Mouse (Mus musculus): ENCODE data around the gene Trcg1. TPM values are rescaled to one million over a fixed set of nuclear protein-coding genes. Genes with fewer than 3 reads are reported as not detected.

The Trcg1 gene
- polyA plus RNA-seq, 1 experiment from 2014 or later: not detected

DNA sequence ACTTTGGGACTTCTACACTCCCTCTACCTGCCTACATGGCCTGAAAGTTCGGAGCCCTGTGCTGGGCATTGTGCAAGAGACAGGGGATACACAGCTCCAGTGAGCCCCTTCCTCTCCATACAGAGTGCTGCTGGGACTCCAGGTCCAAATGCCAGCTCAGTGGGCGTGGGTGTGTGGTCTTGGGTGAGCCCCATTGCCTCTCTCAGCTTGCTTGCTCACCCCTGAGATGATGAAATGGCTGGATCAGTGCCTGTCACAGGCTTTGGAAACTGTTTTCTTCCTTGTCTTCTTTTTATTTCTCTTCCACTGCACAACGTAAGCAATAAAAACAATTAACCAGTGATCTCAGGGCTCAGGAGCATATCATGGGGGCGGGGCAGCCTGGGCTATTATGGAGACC, 47.0 kb downstream of the Trcg1 start:
- no peak overlapping the region for H3K4me3 ChIP-seq (replicated peaks)
- no peak for ATAC-seq
- H3K27ac ChIP-seq: no peak overlapping the region; the same call in 1 of the 2 replicates
- H3K4me2 ChIP-seq (replicated peaks): no peak overlapping the region
- no peaks in the 10 kb centered on the region for H3K36me3 ChIP-seq
- no peaks in the 10 kb centered on the region for H3K9me3 ChIP-seq
- H3K4me1 ChIP-seq (replicated peaks): peaks cover 8% of the 10 kb centered on the region
- 85% methylated on average over 4 of the region's 4 CpGs for WGBS
- H3K27me3 ChIP-seq: no peaks in the 10 kb centered on the region
- no peak overlapping the region for H3K9ac ChIP-seq (replicated peaks)

DNA sequence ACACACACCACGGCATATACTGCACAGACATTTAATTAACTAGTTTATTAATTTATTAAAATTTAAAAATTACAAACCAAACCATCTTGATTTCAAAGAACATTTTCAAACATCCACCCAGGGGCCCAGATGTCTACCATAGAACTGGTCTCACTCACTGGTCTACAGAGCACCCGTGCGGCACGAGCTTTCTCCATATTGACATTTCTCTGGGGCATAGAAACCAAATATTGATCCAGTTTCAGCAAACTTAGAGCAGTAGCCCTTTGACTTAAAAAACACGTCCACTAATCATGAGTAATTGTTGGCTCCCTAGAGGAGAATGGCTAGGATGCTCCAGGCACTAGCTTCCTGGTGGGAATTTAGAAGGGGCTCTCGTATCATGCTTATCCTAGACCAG, 50.8 kb downstream of the Trcg1 start:
- Histone ChIP-seq H3K36me3 (no peaks in the 10 kb centered on the region), H3K9me3 (no peaks in the 10 kb centered on the region), H3K9ac (replicated peaks) (no peak overlapping the region), H3K4me3 (replicated peaks) (no peak overlapping the region), H3K4me1 (replicated peaks) (no peaks in the 10 kb centered on the region), H3K27me3 (no peaks in the 10 kb centered on the region), H3K4me2 (replicated peaks) (no peak overlapping the region), H3K27ac (no peak overlapping the region)
- 89% methylated on average over 6 of the region's 6 CpGs for WGBS
- no peak for ATAC-seq

DNA sequence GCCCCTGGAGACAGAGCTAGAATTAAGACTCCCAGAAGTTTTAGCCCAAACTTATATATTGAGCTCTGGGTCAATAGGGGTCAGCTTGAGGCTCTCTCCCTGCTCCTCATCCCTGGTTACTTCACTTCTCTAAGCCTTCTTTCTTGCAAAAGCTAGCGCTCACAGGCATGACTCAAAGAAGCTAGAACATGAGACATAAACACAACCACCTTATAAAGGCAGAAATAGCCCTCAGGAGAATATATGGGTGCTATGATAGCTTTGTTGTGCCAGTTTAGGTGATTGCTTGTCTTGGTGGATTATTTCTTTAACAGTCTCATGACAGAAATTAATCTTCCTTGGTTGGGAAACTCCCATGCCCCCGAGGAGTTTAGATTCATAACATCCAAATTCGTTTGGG, 58.5 kb downstream of the Trcg1 start:
- 84% methylated on average over 3 of the region's 3 CpGs for WGBS

DNA sequence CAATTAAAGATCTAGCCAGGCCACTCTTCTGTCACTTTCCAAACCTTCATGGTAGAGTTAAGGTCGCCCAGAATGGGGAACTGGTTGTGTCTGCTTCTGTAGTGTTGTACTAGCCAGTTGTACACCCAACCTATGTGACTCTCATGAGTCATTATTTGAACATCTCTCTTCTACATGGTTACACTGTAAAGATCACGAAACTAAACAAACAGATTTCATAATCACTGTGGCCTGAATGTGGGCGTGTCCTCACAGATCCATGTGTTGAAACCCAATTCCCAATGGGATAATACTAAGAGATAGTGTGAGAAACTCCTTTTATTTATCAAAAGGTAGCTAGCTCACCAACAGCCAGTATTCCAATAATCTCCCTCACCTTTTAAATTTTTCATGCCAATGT, 59.3 kb downstream of the Trcg1 start:
- WGBS: 85% methylated on average over 3 of the region's 3 CpGs
- Histone ChIP-seq H3K4me1 (replicated peaks) (0 out of 2 replicates have a peak, but pooled peaks cover 4% of the 10 kb centered on the region), H3K9me3 (no peaks in the 10 kb centered on the region), H3K27me3 (no peaks in the 10 kb centered on the region), H3K4me2 (replicated peaks) (no peak overlapping the region), H3K4me3 (replicated peaks) (no peak overlapping the region), H3K27ac (no peak overlapping the region), H3K36me3 (no peaks in the 10 kb centered on the region), H3K9ac (replicated peaks) (no peak overlapping the region)
- ATAC-seq: no peak

More for the DNA sequence above, 58.5 kb downstream of the Trcg1 start:
- H3K9me3 ChIP-seq: no peaks in the 10 kb centered on the region
- no peaks in the 10 kb centered on the region for H3K27me3 ChIP-seq
- no peak overlapping the region for H3K27ac ChIP-seq
- H3K9ac ChIP-seq (replicated peaks): no peak overlapping the region
- H3K4me3 ChIP-seq (replicated peaks): no peak overlapping the region
- ATAC-seq: no peak
- H3K4me1 ChIP-seq (replicated peaks): 0 out of 2 replicates have a peak, but pooled peaks cover 4% of the 10 kb centered on the region
- no peak overlapping the region for H3K4me2 ChIP-seq (replicated peaks)
- no peaks in the 10 kb centered on the region for H3K36me3 ChIP-seq

DNA sequence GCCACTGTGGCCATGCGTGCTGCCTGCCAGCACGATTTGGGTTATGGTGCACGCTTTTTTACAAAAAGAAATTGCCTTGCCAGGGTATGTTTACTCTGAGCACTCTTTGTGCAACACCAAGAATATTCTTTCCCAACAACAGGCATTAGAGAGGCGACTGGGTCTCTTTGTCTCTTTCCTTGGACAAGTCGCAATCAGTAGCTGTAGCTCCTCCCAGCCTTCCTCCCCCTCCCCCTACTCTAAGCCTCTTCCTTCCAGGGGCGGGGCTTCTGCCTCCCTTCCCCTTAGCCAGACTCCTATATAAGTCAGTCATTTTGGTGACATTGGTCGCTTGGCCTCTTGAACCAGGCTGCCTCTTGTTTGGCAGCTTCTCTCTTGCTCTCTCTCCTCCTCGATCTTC, 59.9 kb downstream of the Trcg1 start:
- H3K36me3 ChIP-seq: no peaks in the 10 kb centered on the region
- 59% methylated on average over 8 of the region's 8 CpGs for WGBS
- H3K4me3 ChIP-seq (replicated peaks): no peak overlapping the region
- no peaks in the 10 kb centered on the region for H3K27me3 ChIP-seq
- H3K9me3 ChIP-seq: no peaks in the 10 kb centered on the region
- H3K9ac ChIP-seq (replicated peaks): no peak overlapping the region
- H3K27ac ChIP-seq: no peak overlapping the region
- H3K4me2 ChIP-seq (replicated peaks): no peak overlapping the region
- ATAC-seq: no peak
- H3K4me1 ChIP-seq (replicated peaks): 0 out of 2 replicates have a peak, but pooled peaks cover 4% of the 10 kb centered on the region

DNA sequence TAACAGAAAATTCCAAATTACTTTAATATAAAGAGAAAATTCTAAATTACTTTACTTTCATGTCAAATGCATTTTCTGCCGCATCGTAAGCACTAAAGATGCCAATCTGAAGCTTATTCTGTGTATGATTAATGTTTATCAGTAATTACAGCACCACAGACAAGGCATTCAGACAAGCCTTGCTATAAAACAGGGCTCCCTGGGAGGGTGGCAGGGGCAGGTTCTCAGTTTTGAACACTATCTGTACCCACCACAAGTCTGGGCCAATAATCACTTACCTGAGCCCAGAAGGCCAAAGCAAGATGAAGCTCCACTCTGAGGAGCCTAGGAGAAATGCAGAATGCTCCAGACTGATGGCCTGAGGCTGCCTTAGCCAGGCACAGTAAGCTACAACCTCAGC, 61.6 kb downstream of the Trcg1 start:
- WGBS: 94% methylated on average over 2 of the region's 2 CpGs
- H3K27ac ChIP-seq: no peak overlapping the region
- ATAC-seq: no peak

More for the DNA sequence above, 61.6 kb downstream of the Trcg1 start:
- no peak overlapping the region for H3K9ac ChIP-seq (replicated peaks)
- H3K9me3 ChIP-seq: no peaks in the 10 kb centered on the region
- 0 out of 2 replicates have a peak, but pooled peaks cover 4% of the 10 kb centered on the region for H3K4me1 ChIP-seq (replicated peaks)
- no peaks in the 10 kb centered on the region for H3K36me3 ChIP-seq
- no peaks in the 10 kb centered on the region for H3K27me3 ChIP-seq
- H3K4me2 ChIP-seq (replicated peaks): no peak overlapping the region
- H3K4me3 ChIP-seq (replicated peaks): no peak overlapping the region

Other genes with a start within 250 kb of the Trcg1 start
- gene Ptpn9, start 241.6 kb upstream of the Trcg1 start, polyA plus RNA-seq (2015; fragmentation: Nextera tagmentation; extraction: Ambion mirVana): 21.7 and 23.4 TPM in 2 replicates
- gene Sin3a, start 164.5 kb upstream of the Trcg1 start, polyA plus RNA-seq (2015; fragmentation: Nextera tagmentation; extraction: Ambion mirVana): 29.6 and 33.2 TPM in 2 replicates
- gene Man2c1, start 105.9 kb upstream of the Trcg1 start, polyA plus RNA-seq (2015; fragmentation: Nextera tagmentation; extraction: Ambion mirVana): 69.3 and 70.0 TPM in 2 replicates
- 10.4 TPM in 2 replicates for gene Neil1, start 88.3 kb upstream of the Trcg1 start, polyA plus RNA-seq (2015; fragmentation: Nextera tagmentation; extraction: Ambion mirVana)
- 169 and 177 TPM in 2 replicates for gene Commd4, start 78.2 kb upstream of the Trcg1 start, polyA plus RNA-seq (2015; fragmentation: Nextera tagmentation; extraction: Ambion mirVana)
- gene 1700017B05Rik, start 26.1 kb downstream of the Trcg1 start, polyA plus RNA-seq (2015; fragmentation: Nextera tagmentation; extraction: Ambion mirVana): 4.4 and 5.6 TPM in 2 replicates
- 26.2 and 28.4 TPM in 2 replicates for gene Ppcdc, start 203.6 kb downstream of the Trcg1 start, polyA plus RNA-seq (2015; fragmentation: Nextera tagmentation; extraction: Ambion mirVana)
- 90.9 and 91.6 TPM in 2 replicates for gene Scamp5, start 231.5 kb downstream of the Trcg1 start, polyA plus RNA-seq (2015; fragmentation: Nextera tagmentation; extraction: Ambion mirVana)

Data from midbrain, embryonic 13.5 days (tissue).